Mouse (Mus musculus) neural tube, embryonic 10.5 days (tissue): ENCODE results near the gene 2210418O10Rik.
"Not testable (repeated sequence)": the region's sequence is repeated elsewhere in the genome, so short reads cannot be mapped to it uniquely, and the experiment has no call there.

Experiments
- DNase-seq: peaks from one replicate; pipeline ENCODE4 v3.0.0-alpha.2; 2017; ENCODE audit warnings: low spot score; ENCODE audit errors: extremely low spot score

Gene 2210418O10Rik

GRCm38 (mm10) chr2:176226269-176226668 lies at the start of gene 2210418O10Rik:
Gene 2210418O10Rik (plus strand): TSS chr2:176226569.
- not testable (repeated sequence) for DNase-seq

GRCm38 (mm10) chr2:176248519-176248918 lies 22.1 kb downstream of the 2210418O10Rik start:
- not testable (repeated sequence) for DNase-seq
